Mouse (Mus musculus) kidney, embryonic 16.5 days (tissue): Measurements from ENCODE around the gene Asic3. TPM values are rescaled to one million over a fixed set of nuclear protein-coding genes. Genes with fewer than 3 reads are reported as not detected.

Source experiments
- ATAC-seq: fragments of 200-750 bp; cut with Nextera tagmentation; 2 replicates; pipeline ENCODE4 v1.8.0; 2017; ENCODE audit warnings: moderate TSS enrichment; ENCODE audit not compliant: low FRiP score, low TSS enrichment
- H3K27ac ChIP-seq: fragments of 300-500 bp; sonication (generic); 2 replicates; pipeline ENCODE4 v1.5.1; 2014; ENCODE audit warnings: low read length
- H3K27me3 ChIP-seq: fragments of 300-500 bp; sonication (generic); 2 replicates; pipeline ENCODE4 v1.6.1; 2014; ENCODE audit warnings: low read length, control low read depth, mixed read lengths; ENCODE audit not compliant: insufficient read depth
- H3K36me3 ChIP-seq: fragments of 300-500 bp; sonication (generic); 2 replicates; pipeline ENCODE4 v1.6.1; 2014; ENCODE audit warnings: low read length, control low read depth, mixed read lengths; ENCODE audit not compliant: insufficient read depth
- H3K4me1 ChIP-seq: fragments of 300-500 bp; sonication (generic); 2 replicates; pipeline ENCODE4 v1.6.1; 2014; ENCODE audit warnings: low read length, control low read depth, mixed read lengths; ENCODE audit not compliant: insufficient read depth
- H3K4me2 ChIP-seq: fragments of 300-500 bp; sonication (generic); replicated peaks from 2 replicates; pipeline ENCODE4 v1.6.1; 2014; ENCODE audit warnings: low read depth, low read length
- H3K4me3 ChIP-seq: fragments of 300-500 bp; sonication (generic); 2 replicates; pipeline ENCODE4 v1.5.1; 2014; ENCODE audit warnings: mild to moderate bottlenecking, low read length
- H3K9ac ChIP-seq: fragments of 300-500 bp; sonication (generic); replicated peaks from 2 replicates; pipeline ENCODE4 v1.6.1; 2014; ENCODE audit warnings: low read length
- H3K9me3 ChIP-seq: fragments of 300-500 bp; sonication (generic); 2 replicates; pipeline ENCODE4 v1.6.1; 2016; ENCODE audit warnings: low read length, control low read depth
- WGBS: fragments of 180-500 bp; shearing (Covaris S2); extraction: QIAGEN DNeasy Blood & Tissue Kit; methylation state at CpG from one replicate; pipeline ENCODE4 v1.1.7; 2014; 5-methylcytosine and 5-hydroxymethylcytosine counted together
- polyA plus RNA-seq: library from polyadenylated mRNA; unstranded; fragments of >200 nt; fragmentation: Nextera tagmentation; extraction: Ambion mirVana; gene quantifications from 2 replicates; pipeline ENCODE4 v1.2.1, GENCODE M21; 2015

Asic3 gene
- polyA plus RNA-seq, 1 experiment from 2014 or later = 0.40 TPM

GRCm38 (mm10) chr5:24426556-24427284, 13.5 kb downstream of the Asic3 start:
- Histone ChIP-seq H3K9ac (peak overlapping the region; percentile 74), H3K4me2 (peak overlapping the region; percentile 81), H3K9me3 (no peaks in the 10 kb centered on the region), H3K36me3 (peaks cover 25% of the 10 kb centered on the region), H3K4me3 (peak overlapping the region; percentile 70), H3K27ac (peak overlapping the region; percentile 70; the same call in 1 of the 2 replicates), H3K4me1 (peaks cover 52% of the 10 kb centered on the region), H3K27me3 (no peaks in the 10 kb centered on the region)
- ATAC-seq = no peak
- WGBS = 19% methylated on average over 9 of the region's 9 CpGs

GRCm38 (mm10) chr5:24427285-24427633, 14.1 kb downstream of the Asic3 start:
- peaks cover 52% of the 10 kb centered on the region for H3K4me1 ChIP-seq
- 21% methylated on average over 12 of the region's 12 CpGs for WGBS
- H3K9ac ChIP-seq = peak overlapping the region; percentile 48
- H3K4me3 ChIP-seq = peak overlapping the region; percentile 70; the same call in 1 of the 2 replicates
- no peak for ATAC-seq
- no peaks in the 10 kb centered on the region for H3K27me3 ChIP-seq
- peak overlapping the region; percentile 70 for H3K27ac ChIP-seq
- H3K36me3 ChIP-seq = peaks cover 31% of the 10 kb centered on the region
- peak overlapping the region; percentile 81 for H3K4me2 ChIP-seq
- H3K9me3 ChIP-seq = no peaks in the 10 kb centered on the region

GRCm38 (mm10) chr5:24427981-24428402, 14.8 kb downstream of the Asic3 start:
- Histone ChIP-seq H3K4me3 (peak overlapping the region; percentile 37), H3K9ac (peak overlapping the region; percentile 53), H3K27ac (peak overlapping the region; percentile 79), H3K27me3 (no peaks in the 10 kb centered on the region), H3K4me2 (peak overlapping the region; percentile 81), H3K4me1 (peaks cover 45% of the 10 kb centered on the region), H3K36me3 (peaks cover 38% of the 10 kb centered on the region), H3K9me3 (no peaks in the 10 kb centered on the region)
- 13% methylated on average over 15 of the region's 15 CpGs for WGBS
- peak; percentile 43 for ATAC-seq

- Histone ChIP-seq H3K27ac (peak overlapping the region; percentile 79), H3K4me3 (peak overlapping the region; percentile 37), H3K4me1 (peaks cover 45% of the 10 kb centered on the region), H3K9me3 (no peaks in the 10 kb centered on the region), H3K9ac (peak overlapping the region; percentile 53), H3K4me2 (peak overlapping the region; percentile 81), H3K27me3 (no peaks in the 10 kb centered on the region), H3K36me3 (peaks cover 43% of the 10 kb centered on the region)
- no peak for ATAC-seq
- 27% methylated on average over 9 of the region's 9 CpGs for WGBS
These were observed 15.4 kb downstream of the Asic3 start for GRCm38 (mm10) chr5:24428596-24428995.

- Histone ChIP-seq H3K4me2 (no peak overlapping the region), H3K9ac (no peak overlapping the region), H3K9me3 (no peaks in the 10 kb centered on the region), H3K4me1 (peaks cover 3% of the 10 kb centered on the region), H3K36me3 (peaks cover 89% of the 10 kb centered on the region), H3K27me3 (no peaks in the 10 kb centered on the region), H3K27ac (no peak overlapping the region), H3K4me3 (no peak overlapping the region)
- no peak for ATAC-seq
- 94% methylated on average over 8 of the region's 8 CpGs for WGBS
These were observed 20.8 kb downstream of the Asic3 start for GRCm38 (mm10) chr5:24433993-24434392.

GRCm38 (mm10) chr5:24441187-24441586, 28.0 kb downstream of the Asic3 start:
- WGBS = 90% methylated on average over 8 of the region's 8 CpGs

GRCm38 (mm10) chr5:24442029-24442428, 28.8 kb downstream of the Asic3 start:
- no peak overlapping the region for H3K27ac ChIP-seq
- WGBS = 82% methylated on average over 9 of the region's 9 CpGs
- no peak for ATAC-seq
- no peak overlapping the region for H3K4me3 ChIP-seq
- H3K9me3 ChIP-seq = no peaks in the 10 kb centered on the region
- H3K4me2 ChIP-seq = no peak overlapping the region
- H3K9ac ChIP-seq = no peak overlapping the region
- H3K36me3 ChIP-seq = peaks cover 52% of the 10 kb centered on the region
- peaks cover 20% of the 10 kb centered on the region for H3K4me1 ChIP-seq
- H3K27me3 ChIP-seq = no peaks in the 10 kb centered on the region

More at GRCm38 (mm10) chr5:24441187-24441586, 28.0 kb downstream of the Asic3 start:
- H3K9me3 ChIP-seq = no peaks in the 10 kb centered on the region
- peaks cover 61% of the 10 kb centered on the region for H3K36me3 ChIP-seq
- H3K27ac ChIP-seq = no peak overlapping the region
- H3K4me3 ChIP-seq = no peak overlapping the region
- ATAC-seq = no peak
- H3K9ac ChIP-seq = no peak overlapping the region
- H3K4me1 ChIP-seq = peaks cover 17% of the 10 kb centered on the region
- H3K4me2 ChIP-seq = no peak overlapping the region
- no peaks in the 10 kb centered on the region for H3K27me3 ChIP-seq

GRCm38 (mm10) chr5:24443204-24443603, 30.0 kb downstream of the Asic3 start:
- no peak overlapping the region for H3K4me2 ChIP-seq
- WGBS = 91% methylated on average over 7 of the region's 7 CpGs
- H3K36me3 ChIP-seq = peaks cover 47% of the 10 kb centered on the region
- no peak overlapping the region for H3K4me3 ChIP-seq
- H3K27me3 ChIP-seq = no peaks in the 10 kb centered on the region
- H3K9ac ChIP-seq = no peak overlapping the region
- H3K9me3 ChIP-seq = no peaks in the 10 kb centered on the region
- ATAC-seq = no peak
- no peak overlapping the region for H3K27ac ChIP-seq
- H3K4me1 ChIP-seq = peaks cover 25% of the 10 kb centered on the region

- H3K27ac ChIP-seq = no peak overlapping the region
- 85% methylated on average over 12 of the region's 12 CpGs for WGBS
- no peak for ATAC-seq
These were observed 30.7 kb downstream of the Asic3 start for GRCm38 (mm10) chr5:24443927-24444326.

GRCm38 (mm10) chr5:24444746-24445427, 31.7 kb downstream of the Asic3 start, which contains the start of gene Fastk:
Fastk (minus strand) TSS chr5:24445287.
- WGBS = under 1% methylated on average over 55 of the region's 60 CpGs
- ATAC-seq = peak; percentile 85
- H3K4me3 ChIP-seq = peak within 1 kb of the TSS; percentile 98
- H3K4me1 ChIP-seq = peaks cover 25% of the 10 kb centered on the region
- peaks cover 31% of the 10 kb centered on the region for H3K36me3 ChIP-seq
- no peaks in the 10 kb centered on the region for H3K27me3 ChIP-seq
- no peaks in the 10 kb centered on the region for H3K9me3 ChIP-seq
- peak within 1 kb of the TSS; percentile 90 for H3K4me2 ChIP-seq
- H3K9ac ChIP-seq = peak within 1 kb of the TSS; percentile 95
- H3K27ac ChIP-seq = peak within 1 kb of the TSS; percentile 94

More at GRCm38 (mm10) chr5:24443927-24444326, 30.7 kb downstream of the Asic3 start:
- Histone ChIP-seq H3K4me2 (peak overlapping the region; percentile 90), H3K36me3 (peaks cover 41% of the 10 kb centered on the region), H3K9ac (peak overlapping the region; percentile 95), H3K9me3 (no peaks in the 10 kb centered on the region), H3K27me3 (no peaks in the 10 kb centered on the region), H3K4me1 (peaks cover 25% of the 10 kb centered on the region), H3K4me3 (peak overlapping the region; percentile 98)
